ENCODE assay signal across 8 mouse cellular contexts in the genomic region with DNA sequence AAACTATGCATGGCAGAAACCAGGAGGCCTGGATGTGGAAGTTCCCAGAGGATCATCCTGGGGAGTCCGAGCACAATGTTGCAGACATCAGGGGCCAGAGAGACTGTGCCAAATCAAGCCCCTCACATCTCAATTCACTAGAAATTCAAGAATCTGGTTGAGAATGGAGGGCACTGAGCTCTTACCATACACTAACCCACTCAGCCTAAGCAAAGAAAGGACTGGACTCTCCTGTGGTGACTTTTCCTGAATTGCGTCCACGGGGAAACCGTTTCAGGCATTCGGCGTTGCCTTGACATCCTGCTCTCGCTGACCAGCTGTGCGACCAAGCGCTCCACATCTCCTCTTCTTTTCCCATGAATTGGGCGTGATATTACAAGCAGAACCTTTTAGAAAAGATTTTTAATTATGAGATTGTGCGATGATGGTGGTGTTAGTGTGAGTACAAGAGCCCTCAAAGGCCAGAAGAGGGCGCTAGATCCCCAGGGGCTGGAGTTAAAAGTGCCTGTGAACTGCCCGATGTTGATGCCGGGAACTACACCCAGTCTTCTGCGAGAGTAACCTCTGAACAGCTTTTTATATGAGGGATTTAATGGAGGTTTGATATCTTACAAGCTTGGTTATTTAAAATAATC. TPM values are rescaled to one million over a fixed set of nuclear protein-coding genes. Genes with fewer than 3 reads are reported as not detected.
DNase-seq lines count a peak whose midpoint lies in the region; ATAC-seq lines count a peak whose summit lies in the region.

No protein-coding gene starts in this region.

- WGBS in heart, embryonic 15.5 days = 37% methylated on average over 15 of the region's 15 CpGs
- WGBS in midbrain, embryonic 11.5 days = 43% methylated on average over 15 of the region's 15 CpGs

- ATAC-seq in heart, embryonic 15.5 days (replicated peaks; ENCODE audit: insufficient number of reproducible peaks, insufficient read depth, low FRiP score, low read depth) = no peak
- ATAC-seq in midbrain, embryonic 11.5 days (ENCODE audit: low FRiP score) = peak; percentile 66

- peaks cover 11% of the 10 kb centered on the region; the same call in 1 of the 2 replicates for H3K4me1 ChIP-seq in heart, embryonic 15.5 days (replicated peaks)
- H3K4me1 ChIP-seq in midbrain, embryonic 11.5 days (ENCODE audit: control insufficient read depth, insufficient read depth, low read length) = no peaks in the 10 kb centered on the region; the same call in 1 of the 2 replicates

- no peaks in the 10 kb centered on the region for H3K9me3 ChIP-seq in heart, embryonic 15.5 days (replicated peaks)
- no peaks in the 10 kb centered on the region for H3K9me3 ChIP-seq in midbrain, embryonic 11.5 days (ENCODE audit: control insufficient read depth, low read length)

- no peak overlapping the region for H3K9ac ChIP-seq in heart, embryonic 15.5 days
- no peak overlapping the region for H3K9ac ChIP-seq in midbrain, embryonic 11.5 days (ENCODE audit: low read length)

- H3K4me3 ChIP-seq in heart, embryonic 15.5 days = no peak overlapping the region
- H3K4me3 ChIP-seq in midbrain, embryonic 11.5 days (ENCODE audit: low read depth, low read length) = no peak overlapping the region

- no peak overlapping the region for H3K27ac ChIP-seq in heart, embryonic 15.5 days
- H3K27ac ChIP-seq in midbrain, embryonic 11.5 days (ENCODE audit: low read depth, low read length) = no peak overlapping the region

- H3K27me3 ChIP-seq in heart, embryonic 15.5 days = peaks cover 5% of the 10 kb centered on the region; the same call in 1 of the 2 replicates
- no peaks in the 10 kb centered on the region for H3K27me3 ChIP-seq in midbrain, embryonic 11.5 days (ENCODE audit: control insufficient read depth, insufficient read depth, low read length)

- peak overlapping the region; percentile 53 for H3K4me2 ChIP-seq in heart, embryonic 15.5 days
- peak overlapping the region; percentile 26 for H3K4me2 ChIP-seq in midbrain, embryonic 11.5 days

- no peaks in the 10 kb centered on the region for H3K36me3 ChIP-seq in heart, embryonic 15.5 days
- no peaks in the 10 kb centered on the region for H3K36me3 ChIP-seq in midbrain, embryonic 11.5 days (ENCODE audit: control insufficient read depth, insufficient read depth, low read length)

- DNase-seq in adrenal gland, adult 2 months = peak; percentile 26
- no peak for DNase-seq in adrenal gland, postnatal 4 days (ENCODE audit: low spot score in 2 of 2)
- peak; percentile 57 for DNase-seq in MEL-GATA-1-ER (ENCODE audit: extremely low read depth, low read depth)
- DNase-seq in cerebellum, postnatal 14 days = peak; percentile 66 to 78
- peak; percentile 61 to 74 for DNase-seq in kidney, postnatal 4 days
- peak; percentile 92 for DNase-seq in midbrain, embryonic 11.5 days (ENCODE audit: low spot score, missing footprints)
- DNase-seq in thymus, postnatal 14 days = peak; percentile 46

RNA-seq across cellular contexts. Expression of a gene that starts 43.0 kb away (rescaled TPM):
- 100 to 1,000 TPM; 109 to 117 TPM for total RNA-seq in adrenal gland, adult 2 months (2021)
- polyA plus RNA-seq in adrenal gland, adult 2 months (2012; rRNA removed) = 27.4 and 41.4 TPM in 2 replicates
- 10 to 100 TPM; 81.9 to 88.0 TPM for total RNA-seq in adrenal gland, postnatal 4 days (2021)
- polyA plus RNA-seq in heart, embryonic 15.5 days (2015; fragmentation: Nextera tagmentation; extraction: Ambion mirVana) = 98.4 and 102 TPM in 2 replicates
- polyA plus RNA-seq in midbrain, embryonic 11.5 days (2014; fragmentation: Nextera tagmentation; extraction: Ambion mirVana) = 45.3 and 52.8 TPM in 2 replicates

Comparison
In these comparisons a context has a peak if more than half of its experiments do, and no peak if none do; other contexts are left out.
1. DNase-seq: peak in adrenal gland, adult 2 months (single experiment), MEL-GATA-1-ER (single experiment), cerebellum, postnatal 14 days (2 of 2), kidney, postnatal 4 days (2 of 2), midbrain, embryonic 11.5 days (single experiment) and thymus, postnatal 14 days (single experiment); none in adrenal gland, postnatal 4 days (0 of 2).